Mouse (Mus musculus): ENCODE data around the gene Fam72a.

GRCm38 (mm10) chr1:131527281-131528080 is at the start of gene Fam72a, which contains the start of gene Srgap2:
- TF ChIP-seq POLR2A (IDR thresholded peaks at IDR 0.05; ENCODE audit: control insufficient read depth, extremely low read depth, insufficient read depth, low read length, poor library complexity) (peak; percentile 74), CTCF (IDR thresholded peaks at IDR 0.05; ENCODE audit: borderline replicate concordance, control insufficient read depth, extremely low read depth, insufficient read depth, low read length, poor library complexity) (no peak)
